Comparison of ENCODE assay signal across 12 mouse cellular contexts in the genomic region with DNA sequence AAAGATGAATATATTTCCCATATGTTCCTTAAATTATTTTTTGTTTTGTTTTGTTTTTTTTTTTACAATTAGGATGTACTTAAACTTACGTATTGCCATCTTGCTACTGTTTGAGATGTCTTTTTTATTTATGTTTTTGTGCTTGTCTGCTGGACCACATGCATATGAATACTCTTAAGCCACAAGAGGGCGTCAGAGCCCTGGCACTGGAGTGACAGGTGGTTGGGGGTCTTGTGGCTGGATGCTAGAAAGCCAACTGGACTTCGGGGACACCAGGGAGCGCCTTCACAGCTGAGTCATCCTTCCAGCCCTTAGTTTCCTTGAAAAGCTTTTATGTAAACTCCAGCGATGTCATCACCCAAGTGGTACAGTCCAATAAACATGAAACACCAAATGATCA. TPM values are rescaled to one million over a fixed set of nuclear protein-coding genes. Genes with fewer than 3 reads are reported as not detected.
DNase-seq lines count a peak whose midpoint lies in the region; ATAC-seq and TF ChIP-seq lines count a peak whose summit lies in the region.
"Had no signal": no experiment of that assay in that cellular context is flagged by ENCODE, and none has a peak within 500 bp of the region (broad histone marks: within the 10 kb centered on the region; RNA-seq: fewer than 3 reads in every experiment).

No protein-coding gene starts in this region.

- TF ChIP-seq CTCF in midbrain, postnatal 0 days (IDR thresholded peaks at IDR 0.05): peak; percentile 73
- peak; percentile 43; the same call in 1 of the 2 replicates for TF ChIP-seq CTCF in bone marrow macrophage, adult 2 months (IDR thresholded peaks at IDR 0.05; ENCODE audit: low read depth, low read length)

- H3K9me3 ChIP-seq in hindbrain, embryonic 10.5 days: no peaks in the 10 kb centered on the region
- H3K9me3 ChIP-seq in hindbrain, embryonic 13.5 days: no peaks in the 10 kb centered on the region
- H3K9me3 ChIP-seq in midbrain, postnatal 0 days (ENCODE audit: low read length): no peaks in the 10 kb centered on the region
- no peaks in the 10 kb centered on the region for H3K9me3 ChIP-seq in midbrain, embryonic 16.5 days (replicated peaks; ENCODE audit: control insufficient read depth, low read length, poor library complexity, severe bottlenecking)
- H3K9me3 ChIP-seq: embryonic facial prominence, embryonic 13.5 days had no signal

- H3K27ac ChIP-seq in hindbrain, embryonic 10.5 days: no peak overlapping the region
- H3K27ac ChIP-seq in hindbrain, embryonic 13.5 days: no peak overlapping the region
- H3K27ac ChIP-seq in midbrain, postnatal 0 days (ENCODE audit: low read depth, low read length): no peak overlapping the region
- H3K27ac ChIP-seq in midbrain, embryonic 16.5 days (ENCODE audit: low read length): no peak overlapping the region
- no peak overlapping the region for H3K27ac ChIP-seq in bone marrow macrophage, adult 2 months (ENCODE audit: insufficient read depth, low read depth, low read length)
- H3K27ac ChIP-seq: embryonic facial prominence, embryonic 13.5 days had no signal

- 65% methylated on average over 5 of the region's 5 CpGs for WGBS in hindbrain, embryonic 10.5 days
- WGBS in hindbrain, embryonic 13.5 days: 62% methylated on average over 5 of the region's 5 CpGs
- WGBS in midbrain, postnatal 0 days: 54% methylated on average over 5 of the region's 5 CpGs
- 52% methylated on average over 5 of the region's 5 CpGs for WGBS in midbrain, embryonic 16.5 days

- no peak overlapping the region for H3K9ac ChIP-seq in hindbrain, embryonic 13.5 days
- no peak overlapping the region for H3K9ac ChIP-seq in midbrain, postnatal 0 days (replicated peaks; ENCODE audit: low read length, poor library complexity, severe bottlenecking)
- no peak overlapping the region for H3K9ac ChIP-seq in midbrain, embryonic 16.5 days (ENCODE audit: low read depth, low read length)
- H3K9ac ChIP-seq: embryonic facial prominence, embryonic 13.5 days had no signal

- no peak overlapping the region for H3K4me2 ChIP-seq in hindbrain, embryonic 13.5 days
- H3K4me2 ChIP-seq in midbrain, postnatal 0 days (ENCODE audit: low read depth, low read length, poor library complexity, severe bottlenecking): no peak overlapping the region
- no peak overlapping the region for H3K4me2 ChIP-seq in midbrain, embryonic 16.5 days (ENCODE audit: low read length)
- H3K4me2 ChIP-seq: embryonic facial prominence, embryonic 13.5 days; midbrain, embryonic 11.5 days had no signal

- no peaks in the 10 kb centered on the region for H3K27me3 ChIP-seq in hindbrain, embryonic 10.5 days (ENCODE audit: insufficient read depth, poor library complexity, severe bottlenecking)
- H3K27me3 ChIP-seq in hindbrain, embryonic 13.5 days: no peaks in the 10 kb centered on the region
- H3K27me3 ChIP-seq in midbrain, postnatal 0 days (ENCODE audit: insufficient read depth, low read length): no peaks in the 10 kb centered on the region
- no peaks in the 10 kb centered on the region for H3K27me3 ChIP-seq in midbrain, embryonic 16.5 days (ENCODE audit: control insufficient read depth, insufficient read depth, low read depth, low read length)
- H3K27me3 ChIP-seq: embryonic facial prominence, embryonic 13.5 days had no signal

- H3K36me3 ChIP-seq in hindbrain, embryonic 10.5 days: peaks cover 73% of the 10 kb centered on the region
- H3K36me3 ChIP-seq in hindbrain, embryonic 13.5 days: peaks cover 45% of the 10 kb centered on the region
- H3K36me3 ChIP-seq in midbrain, postnatal 0 days (ENCODE audit: insufficient read depth, low read length): peaks cover 22% of the 10 kb centered on the region
- peaks cover 17% of the 10 kb centered on the region for H3K36me3 ChIP-seq in midbrain, embryonic 16.5 days (ENCODE audit: control insufficient read depth, insufficient read depth, low read length)

- H3K4me3 ChIP-seq in hindbrain, embryonic 10.5 days: no peak overlapping the region
- no peak overlapping the region for H3K4me3 ChIP-seq in hindbrain, embryonic 13.5 days
- no peak overlapping the region for H3K4me3 ChIP-seq in midbrain, postnatal 0 days (ENCODE audit: low read depth, low read length)
- H3K4me3 ChIP-seq in midbrain, embryonic 16.5 days (ENCODE audit: low read depth, low read length): no peak overlapping the region
- H3K4me3 ChIP-seq in bone marrow macrophage, adult 2 months (ENCODE audit: insufficient read depth, low read length): no peak overlapping the region
- H3K4me3 ChIP-seq: embryonic facial prominence, embryonic 13.5 days had no signal

- DNase-seq in hindbrain, embryonic 10.5 days (ENCODE audit: low spot score): peak; percentile 30
- DNase-seq in midbrain, postnatal 0 days (ENCODE audit: low spot score): peak; percentile 78
- peak; percentile 69 for DNase-seq in retina, postnatal 1 day
- DNase-seq in ovary, adult 18-20 months (ENCODE audit: low spot score): no peak
- DNase-seq in gastrocnemius, adult 18-20 months (ENCODE audit: low spot score): no peak
- DNase-seq: heart, adult 18-20 months; right cerebral cortex, postnatal 14 days had no signal

- TF ChIP-seq POLR2A in bone marrow macrophage, adult 2 months (IDR thresholded peaks at IDR 0.05; ENCODE audit: borderline replicate concordance, low read depth, low read length): no peak

- no peak for ATAC-seq in hindbrain, embryonic 13.5 days (ENCODE audit: low FRiP score)
- no peak for ATAC-seq in midbrain, postnatal 0 days (ENCODE audit: low FRiP score)
- no peak for ATAC-seq in midbrain, embryonic 16.5 days

- peaks cover 4% of the 10 kb centered on the region for H3K4me1 ChIP-seq in hindbrain, embryonic 10.5 days (replicated peaks)
- H3K4me1 ChIP-seq in hindbrain, embryonic 13.5 days (replicated peaks): 0 out of 2 replicates have a peak, but pooled peaks cover 3% of the 10 kb centered on the region
- no peaks in the 10 kb centered on the region for H3K4me1 ChIP-seq in midbrain, postnatal 0 days (ENCODE audit: insufficient read depth, low read length)
- no peaks in the 10 kb centered on the region for H3K4me1 ChIP-seq in midbrain, embryonic 16.5 days (ENCODE audit: control insufficient read depth, insufficient read depth, low read length)
- H3K4me1 ChIP-seq in bone marrow macrophage, adult 2 months (ENCODE audit: control insufficient read depth, insufficient read depth, low read length): peaks cover 4% of the 10 kb centered on the region; the same call in 1 of the 2 replicates

RNA-seq across cellular contexts. Expression of a gene that starts 13.2 kb away (rescaled TPM):
- 13.0 and 17.2 TPM in 2 replicates for polyA plus RNA-seq in hindbrain, embryonic 10.5 days (2016; fragmentation: Nextera tagmentation; extraction: Ambion mirVana)
- 28.1 and 31.5 TPM in 2 replicates for polyA plus RNA-seq in hindbrain, embryonic 13.5 days (2015; fragmentation: Nextera tagmentation; extraction: Ambion mirVana)
- 13.5 and 30.1 TPM in 2 replicates for total RNA-seq in midbrain, postnatal 0 days (2014; rRNA removed)
- 16.8 and 20.8 TPM in 2 replicates for polyA plus RNA-seq in midbrain, postnatal 0 days (2015; fragmentation: Nextera tagmentation; extraction: Ambion mirVana)
- polyA plus RNA-seq in midbrain, embryonic 16.5 days (2015; fragmentation: Nextera tagmentation; extraction: Ambion mirVana): 22.2 and 27.3 TPM in 2 replicates
- 18.2 and 22.2 TPM in 2 replicates for polyA plus RNA-seq in bone marrow macrophage, adult 2 months (2012; ENCODE audit: insufficient read depth, insufficient read length, missing spikeins)
- 10 to 100 TPM; 24.8 to 25.6 TPM for total RNA-seq in gastrocnemius, adult 18-20 months (2021)

RNA-seq across cellular contexts. Expression of a gene that starts 17.2 kb away (rescaled TPM):
- polyA plus RNA-seq in hindbrain, embryonic 10.5 days (2016; fragmentation: Nextera tagmentation; extraction: Ambion mirVana): 0.52 and 0.75 TPM in 2 replicates
- 0.77 and 0.96 TPM in 2 replicates for polyA plus RNA-seq in hindbrain, embryonic 13.5 days (2015; fragmentation: Nextera tagmentation; extraction: Ambion mirVana)
- 0.85 and 0.99 TPM in 2 replicates for total RNA-seq in midbrain, postnatal 0 days (2014; rRNA removed)
- 0.52 and 0.88 TPM in 2 replicates for polyA plus RNA-seq in midbrain, postnatal 0 days (2015; fragmentation: Nextera tagmentation; extraction: Ambion mirVana)
- polyA plus RNA-seq in midbrain, embryonic 16.5 days (2015; fragmentation: Nextera tagmentation; extraction: Ambion mirVana): 0.98 and 1.1 TPM in 2 replicates
- not detected in 2 replicates for polyA plus RNA-seq in bone marrow macrophage, adult 2 months (2012; ENCODE audit: insufficient read depth, insufficient read length, missing spikeins)
- not detected for total RNA-seq in gastrocnemius, adult 18-20 months (2021)
- total RNA-seq: heart, adult 18-20 months had no signal

Comparison
In these comparisons a context has a peak if more than half of its experiments do, and no peak if none do; other contexts are left out.
1. DNase-seq: peak in hindbrain, embryonic 10.5 days (single experiment), midbrain, postnatal 0 days (single experiment) and retina, postnatal 1 day (single experiment); none in ovary, adult 18-20 months (single experiment) and gastrocnemius, adult 18-20 months (single experiment).